Mouse (Mus musculus) testis, adult 2 months (tissue): ENCODE results near the gene Fndc7.

Source experiments
- CTCF ChIP-seq: fragments of 200-500 bp; IDR thresholded peaks from 2 replicates; pipeline ENCODE4 v1.5.1; 2012; ENCODE audit warnings: low read depth, mild to moderate bottlenecking, inconsistent platforms, low read length, moderate library complexity; ENCODE audit not compliant: control insufficient read depth, insufficient read depth, insufficient replicate concordance
- POLR2A ChIP-seq: fragments of 200-500 bp; IDR thresholded peaks from 2 replicates; pipeline ENCODE4 v1.6.1; 2012; ENCODE audit warnings: low read depth, mild to moderate bottlenecking, inconsistent platforms, low read length, moderate library complexity; ENCODE audit not compliant: control insufficient read depth

GRCm38 (mm10) chr3:108886934-108887617 lies 2.7 kb downstream of the Fndc7 start:
- TF ChIP-seq POLR2A (no peak), CTCF (no peak)
